Mouse (Mus musculus) adrenal gland, postnatal 36 days (tissue): ENCODE data around the gene Tbxas1. TPM values are rescaled to one million over a fixed set of nuclear protein-coding genes. Genes with fewer than 3 reads are reported as not detected.

Experiments
- DNase-seq, 2 experiments: peaks; one replicate each; pipeline ENCODE4 v3.0.0; 2021; ENCODE audit warnings: mixed read lengths in 1 of 2
- total RNA-seq, 2 experiments: library from RNA; stranded (reverse); gene quantifications; 2 replicates each; pipeline ENCODE4 v1.2.3; 2021

Tbxas1 gene
- total RNA-seq, 2 experiments from 2014 or later = 5.6 to 9.5 TPM

- no peak for DNase-seq
These were observed 15.4 kb upstream of the Tbxas1 start for GRCm38 (mm10) chr6:38859819-38860218.

DNA sequence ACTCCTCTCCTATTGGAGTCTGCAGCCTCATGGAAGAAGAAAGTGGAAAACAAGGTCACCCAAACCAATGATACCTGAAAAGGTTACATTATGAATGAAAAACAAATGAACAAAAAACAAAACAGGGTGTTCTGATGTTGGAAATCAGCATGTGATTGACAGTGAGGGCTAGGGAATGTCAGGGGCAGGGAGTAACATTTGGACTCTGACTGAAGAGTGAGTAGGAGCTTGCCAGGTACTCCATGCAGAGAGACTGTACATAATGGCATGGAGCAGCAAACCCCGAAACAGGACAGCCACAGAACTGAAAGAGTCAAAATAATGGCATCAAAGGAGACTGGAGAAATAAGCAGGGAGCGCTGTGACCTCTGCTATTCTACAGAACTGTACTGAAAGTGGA lies 14.9 kb upstream of the Tbxas1 start:
- DNase-seq = no peak

DNA sequence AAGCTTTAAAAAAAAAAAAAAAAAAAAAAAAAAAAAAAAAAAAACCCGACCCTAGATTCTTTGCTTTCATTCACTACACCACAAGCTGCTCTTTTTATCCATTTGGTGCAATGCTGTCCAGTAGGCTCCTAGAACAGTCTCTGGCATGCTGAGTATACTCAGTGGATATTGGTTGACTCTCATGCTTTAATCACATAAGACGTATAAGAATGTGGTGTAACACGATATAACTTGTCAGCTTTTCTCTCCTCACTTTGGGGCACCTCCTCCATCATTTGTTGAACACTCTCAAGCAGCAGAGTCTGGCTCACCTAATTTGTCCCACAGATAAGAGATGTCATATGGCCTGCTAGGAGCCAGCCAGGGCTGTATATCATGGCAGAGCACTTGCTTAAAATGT lies 11.6 kb upstream of the Tbxas1 start:
- no peak for DNase-seq

DNA sequence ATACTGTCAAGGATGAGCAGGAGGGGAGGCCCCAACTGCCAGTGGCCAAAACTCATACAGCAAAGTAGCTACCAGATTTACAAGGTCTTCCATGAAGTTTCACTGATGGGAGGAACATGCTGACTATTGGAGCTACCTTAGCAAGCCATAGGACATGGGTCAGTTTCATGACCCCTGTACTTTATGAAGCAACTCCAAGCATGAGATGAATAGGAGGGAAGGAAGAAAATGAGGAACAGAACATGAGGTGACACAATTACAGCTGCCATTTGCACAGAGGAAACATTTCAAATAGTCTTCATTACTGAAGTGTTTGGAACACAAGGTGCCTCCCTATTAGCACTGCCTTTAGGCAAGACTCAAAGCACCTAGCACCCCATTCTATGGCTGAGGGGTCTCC lies 9.4 kb upstream of the Tbxas1 start:
- no peak for DNase-seq

GRCm38 (mm10) chr6:38866357-38866756 lies 8.8 kb upstream of the Tbxas1 start:
- DNase-seq = no peak

DNA sequence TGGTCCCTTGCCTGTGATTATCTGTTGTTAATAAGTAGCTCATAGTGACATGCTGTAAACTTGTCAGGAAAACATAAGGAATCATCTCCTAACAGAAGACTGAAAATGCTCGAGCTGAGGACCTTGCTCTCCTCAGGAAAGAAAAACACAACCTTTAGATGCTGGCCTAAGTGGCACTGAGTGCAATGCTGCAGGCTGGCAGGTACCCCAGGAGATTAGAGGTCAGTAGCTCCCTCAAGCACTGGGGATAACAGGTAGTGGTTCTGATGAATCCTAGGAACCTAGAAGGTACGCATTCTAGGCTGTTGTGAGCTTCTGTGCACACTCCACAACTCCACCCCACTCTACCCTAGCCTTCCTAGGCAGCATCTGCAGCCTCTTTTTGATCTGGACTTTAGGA lies 8.4 kb upstream of the Tbxas1 start:
- DNase-seq = no peak

- DNase-seq = no peak
These were observed 7.9 kb upstream of the Tbxas1 start for GRCm38 (mm10) chr6:38867291-38867690.

DNA sequence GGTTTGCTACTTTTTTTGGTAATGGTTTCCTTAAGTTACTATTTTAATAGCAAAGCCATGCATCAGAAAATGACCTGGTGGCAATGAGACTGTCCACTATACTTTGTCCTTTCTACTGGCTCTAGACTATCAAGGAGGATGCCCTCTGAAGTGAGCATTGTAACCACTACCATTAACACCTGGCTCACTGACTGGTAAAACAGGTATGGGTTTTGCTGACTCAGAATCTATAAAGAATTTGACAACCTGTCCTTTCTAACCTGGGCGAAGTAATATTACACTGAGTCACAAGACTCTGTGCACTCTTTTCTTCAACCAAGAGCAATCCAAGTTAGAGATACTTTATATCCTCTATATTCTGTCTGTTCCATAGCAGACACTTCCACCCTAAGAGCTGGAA lies 6.2 kb upstream of the Tbxas1 start:
- no peak for DNase-seq

DNA sequence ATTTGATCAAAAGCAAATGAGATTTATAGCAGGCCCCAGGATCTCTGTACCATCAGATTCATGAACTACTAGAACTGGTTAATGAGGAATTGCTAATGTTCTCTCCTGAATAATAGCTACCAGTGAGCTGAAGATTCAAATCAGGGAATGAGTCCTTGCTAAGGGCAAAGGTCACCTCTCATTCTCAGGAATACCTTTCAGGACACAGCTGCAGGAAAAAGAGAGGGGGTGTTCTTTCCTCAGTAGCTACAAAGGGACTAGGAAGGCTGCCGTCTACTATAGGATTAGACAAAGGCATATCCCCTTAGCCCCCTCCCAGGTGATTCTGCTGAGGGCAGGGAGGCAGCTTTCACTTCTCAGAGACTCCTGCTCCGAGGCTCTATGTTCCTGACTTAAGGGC lies 5.1 kb upstream of the Tbxas1 start:
- DNase-seq = no peak

DNA sequence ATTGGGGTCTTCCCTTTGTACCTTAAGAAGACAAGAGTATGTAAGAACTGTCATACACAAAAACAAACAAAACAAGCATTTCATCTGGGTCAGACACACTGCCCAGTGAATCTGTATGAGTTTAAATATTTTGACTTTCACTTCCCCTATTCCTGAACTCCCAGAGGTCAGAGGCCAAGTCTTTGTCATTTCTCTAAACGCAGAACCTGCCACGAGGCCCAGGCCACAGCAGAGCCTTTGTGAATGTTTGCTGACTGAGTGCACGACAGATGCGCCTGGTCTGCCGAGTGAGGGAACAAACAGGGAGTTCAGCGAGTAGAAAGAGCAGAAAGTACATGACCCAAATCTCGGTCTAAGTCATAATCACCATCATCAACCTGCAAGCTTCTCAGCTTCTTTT lies 4.2 kb upstream of the Tbxas1 start:
- peak; percentile 19 to 47 for DNase-seq

- peak; percentile 52 to 60 for DNase-seq
These were observed 1.9 kb upstream of the Tbxas1 start for GRCm38 (mm10) chr6:38873316-38873715.

GRCm38 (mm10) chr6:38874035-38874434 lies 1.2 kb upstream of the Tbxas1 start:
- peak; percentile 41 to 63 for DNase-seq

GRCm38 (mm10) chr6:38874565-38875257 lies 493 bp upstream of the Tbxas1 start:
- DNase-seq = peak in 1 of 2 experiments; percentile 42

DNA sequence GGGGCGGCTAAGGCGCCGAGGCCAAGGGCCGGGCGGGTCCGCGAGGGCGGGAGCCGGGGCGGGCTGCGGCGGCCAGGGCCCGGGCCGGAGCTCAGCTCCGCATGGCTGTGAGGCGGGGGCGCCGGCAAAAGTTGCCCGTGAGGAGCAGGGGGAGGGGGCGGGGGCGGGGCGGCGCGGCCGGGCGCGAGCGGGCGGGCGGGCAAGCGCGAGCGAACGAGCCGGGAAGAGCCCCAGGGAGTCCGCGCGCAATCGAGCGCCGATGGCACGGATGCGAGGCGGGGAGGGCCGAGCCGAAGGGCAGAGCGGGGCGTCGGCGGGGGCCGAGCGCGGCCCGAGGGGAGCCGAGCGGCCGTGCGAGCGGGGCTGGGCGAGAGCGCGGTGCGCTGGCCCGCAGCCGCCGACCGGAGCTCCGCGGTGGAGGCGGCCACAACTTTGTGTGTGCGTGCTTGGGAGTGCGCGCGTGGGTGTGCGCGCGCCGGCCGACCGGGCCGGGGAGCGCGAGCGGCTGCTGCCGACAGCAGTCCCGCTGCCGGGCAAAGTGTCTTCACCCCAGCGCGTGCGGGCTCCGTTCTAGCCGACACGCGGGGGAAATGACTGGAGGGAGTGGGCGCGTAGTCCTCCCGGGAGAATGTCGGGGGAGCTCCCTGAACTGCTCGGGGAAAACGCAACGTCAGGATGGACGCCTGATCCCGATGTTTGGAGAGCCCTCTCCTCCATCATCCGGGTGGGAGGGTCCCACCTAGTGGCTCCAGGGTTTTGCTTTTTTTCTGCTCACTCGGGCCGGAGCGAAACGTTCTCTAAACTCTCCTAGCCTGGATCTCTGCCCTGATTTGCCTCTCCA lies 1.1 kb downstream of the Tbxas1 start, which contains the start of gene Hipk2:
Gene Hipk2 (minus strand): TSS at position 95 of the 841 bp plus-strand sequence.
- DNase-seq = peak; percentile 88 to 94

DNA sequence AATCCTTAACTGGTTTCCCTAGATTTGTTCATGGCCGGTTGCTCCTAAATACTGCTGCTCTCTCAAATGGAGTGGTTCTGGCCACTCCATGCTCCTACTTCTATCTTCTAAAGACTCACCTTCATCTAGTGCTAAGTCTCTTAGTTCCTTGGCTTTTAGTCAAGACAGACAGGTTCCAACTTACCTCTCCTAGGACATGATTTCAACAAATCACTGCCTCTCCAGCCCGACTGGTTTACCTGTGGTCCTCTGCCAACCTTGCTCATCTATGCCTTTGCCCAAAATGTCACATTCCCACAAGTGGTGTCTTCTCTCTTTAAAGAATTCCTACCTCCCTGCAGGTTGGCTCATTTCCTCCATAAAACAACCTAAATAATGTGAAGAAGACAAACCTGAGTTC lies 2.5 kb downstream of the Tbxas1 start:
- no peak for DNase-seq

DNA sequence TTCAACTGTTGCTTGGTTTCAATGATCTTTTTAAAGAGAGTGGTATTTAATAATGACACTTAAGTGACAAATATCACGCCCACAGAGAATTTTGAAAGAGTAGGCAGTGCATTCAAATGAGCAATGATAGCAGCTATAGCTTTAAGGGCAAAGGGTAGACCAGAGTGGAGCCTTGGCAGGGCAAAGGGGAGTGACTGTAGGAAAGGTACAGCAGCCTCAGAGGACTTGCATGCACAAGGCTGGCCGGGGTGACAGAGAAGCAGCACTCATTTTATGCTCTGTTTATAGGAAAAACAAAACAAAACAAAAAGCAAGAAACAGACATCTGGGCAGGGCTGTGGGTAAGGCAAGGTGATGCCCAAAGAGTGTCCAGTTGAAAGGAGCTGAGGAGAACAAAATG lies 6.3 kb downstream of the Tbxas1 start:
- peak in 1 of 2 experiments; percentile 37 for DNase-seq

DNA sequence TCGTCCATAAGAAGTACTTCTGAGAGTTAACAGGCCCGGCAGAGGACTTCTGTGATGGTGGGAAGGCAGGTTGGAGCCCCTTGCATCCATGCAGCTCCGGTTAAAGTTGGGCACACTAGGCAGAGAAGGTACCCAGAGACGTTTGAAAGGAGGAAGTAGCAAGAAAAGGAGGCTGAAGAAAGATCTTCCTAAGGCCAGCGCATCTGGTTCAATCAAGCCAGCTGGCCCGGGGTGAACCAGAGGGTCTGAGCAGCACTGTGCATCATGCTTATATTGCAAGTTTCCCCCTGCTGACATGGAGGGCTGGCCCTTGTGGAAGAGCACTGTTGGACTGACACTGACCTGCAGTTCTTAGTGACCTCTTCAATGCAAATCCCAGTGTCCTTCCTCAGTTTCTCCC lies 6.8 kb downstream of the Tbxas1 start:
- DNase-seq = no peak

GRCm38 (mm10) chr6:38882728-38883171 lies 7.5 kb downstream of the Tbxas1 start:
- DNase-seq = no peak

- no peak for DNase-seq
These were observed 9.3 kb downstream of the Tbxas1 start for GRCm38 (mm10) chr6:38884482-38884881.

DNA sequence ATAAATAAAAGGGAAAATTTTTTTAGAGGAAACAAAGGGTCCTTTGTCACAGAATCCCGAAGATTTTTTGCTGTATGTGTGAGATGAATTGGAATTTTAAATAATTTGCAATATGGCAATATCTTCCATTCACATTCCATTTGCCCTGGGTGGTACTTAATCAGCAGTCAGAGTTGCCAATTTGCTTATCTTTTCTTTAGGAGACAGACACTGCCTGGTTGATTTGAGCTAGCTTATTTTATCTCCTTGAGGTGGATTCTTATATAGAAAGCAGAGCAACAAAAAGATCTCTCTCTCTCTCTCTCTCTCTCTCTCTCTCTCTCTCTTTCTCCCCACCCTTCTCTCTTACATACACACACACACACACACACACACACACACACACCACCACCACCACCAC lies 9.9 kb downstream of the Tbxas1 start:
- no peak for DNase-seq

GRCm38 (mm10) chr6:38887436-38887835 lies 12.2 kb downstream of the Tbxas1 start:
- no peak for DNase-seq

- no peak for DNase-seq
These were observed 14.0 kb downstream of the Tbxas1 start for GRCm38 (mm10) chr6:38889156-38889555.

GRCm38 (mm10) chr6:38892017-38892416 lies 16.8 kb downstream of the Tbxas1 start:
- DNase-seq = no peak
